In genomic region chr11:23497718-23498509, GRCm38 (mm10) we compare ENCODE assay signal across 7 mouse cellular contexts. TPM values are rescaled to one million over a fixed set of nuclear protein-coding genes. Genes with fewer than 3 reads are reported as not detected.
DNase-seq lines count a peak whose midpoint lies in the region; ATAC-seq and TF ChIP-seq lines count a peak whose summit lies in the region.

Gene Ahsa2 (minus strand): TSS chr11:23498030.

- peaks cover 17% of the 10 kb centered on the region for H3K36me3 ChIP-seq in intestine, postnatal 0 days (ENCODE audit: control insufficient read depth, insufficient read depth)
- H3K36me3 ChIP-seq in midbrain, embryonic 12.5 days, result peaks cover 33% of the 10 kb centered on the region
- peaks cover 12% of the 10 kb centered on the region for H3K36me3 ChIP-seq in small intestine, adult 2 months (ENCODE audit: control insufficient read depth, insufficient read depth, low read length)

- peak; percentile 99 for DNase-seq in adrenal gland, adult 2 months
- peak; percentile 96 for DNase-seq in embryo, embryonic 11.5 days (ENCODE audit: low read depth, low spot score)
- peak; percentile 94 to 97 for DNase-seq in gastrocnemius, postnatal 4 days (ENCODE audit: low spot score in 2 of 2)
- DNase-seq in left cerebral cortex, postnatal 4 days, result peak; percentile 99

- H3K9ac ChIP-seq in intestine, postnatal 0 days (ENCODE audit: low read depth, low read length), result peak within 1 kb of the TSS; percentile 86
- H3K9ac ChIP-seq in midbrain, embryonic 12.5 days (replicated peaks), result peak within 1 kb of the TSS; percentile 90

- intact Hi-C loops in left cerebral cortex, postnatal 4 days (cut with DNase I), result loop anchor here (5.0 kb wide), 1 partner anchor 69 kb away; no protein-coding TSS in a partner anchor

- H3K27ac ChIP-seq in intestine, postnatal 0 days (ENCODE audit: low read depth, low read length), result peak within 1 kb of the TSS; percentile 84
- peak within 1 kb of the TSS; percentile 97 for H3K27ac ChIP-seq in midbrain, embryonic 12.5 days (replicated peaks)
- peak within 1 kb of the TSS; percentile 60 for H3K27ac ChIP-seq in small intestine, adult 2 months (ENCODE audit: insufficient read depth, low read depth, low read length)

- H3K4me3 ChIP-seq in intestine, postnatal 0 days (ENCODE audit: low read depth, low read length), result peak within 1 kb of the TSS; percentile 75
- peak within 1 kb of the TSS; percentile 81 for H3K4me3 ChIP-seq in midbrain, embryonic 12.5 days
- peak within 1 kb of the TSS; percentile 78 for H3K4me3 ChIP-seq in small intestine, adult 2 months (ENCODE audit: low read depth, low read length)

- 0 out of 2 replicates have a peak, but pooled peaks cover 10% of the 10 kb centered on the region for H3K4me1 ChIP-seq in intestine, postnatal 0 days (replicated peaks; ENCODE audit: control insufficient read depth, insufficient read depth, low read length)
- peaks cover 22% of the 10 kb centered on the region for H3K4me1 ChIP-seq in midbrain, embryonic 12.5 days
- peaks cover 16% of the 10 kb centered on the region; the same call in 1 of the 2 replicates for H3K4me1 ChIP-seq in small intestine, adult 2 months (ENCODE audit: control insufficient read depth, insufficient read depth, insufficient read length, low read length)

- H3K27me3 ChIP-seq in intestine, postnatal 0 days (replicated peaks; ENCODE audit: control insufficient read depth, insufficient read depth, low read length), result no peaks in the 10 kb centered on the region
- H3K27me3 ChIP-seq in midbrain, embryonic 12.5 days, result no peaks in the 10 kb centered on the region
- no peaks in the 10 kb centered on the region for H3K27me3 ChIP-seq in small intestine, adult 2 months (ENCODE audit: control insufficient read depth, insufficient read depth, low read length)

- peak; percentile 97 for ATAC-seq in intestine, postnatal 0 days
- peak; percentile 95 for ATAC-seq in midbrain, embryonic 12.5 days (ENCODE audit: low FRiP score, low read depth)

- H3K4me2 ChIP-seq in intestine, postnatal 0 days (replicated peaks; ENCODE audit: low read depth), result peak within 1 kb of the TSS; percentile 64
- H3K4me2 ChIP-seq in midbrain, embryonic 12.5 days (replicated peaks), result peak within 1 kb of the TSS; percentile 87

- WGBS in intestine, postnatal 0 days, result 1% methylated on average over 59 of the region's 66 CpGs
- WGBS in midbrain, embryonic 12.5 days, result under 1% methylated on average over 66 of the region's 66 CpGs
- under 1% methylated on average over 63 of the region's 66 CpGs for WGBS in small intestine, adult 2 months

- TF ChIP-seq POLR2A in small intestine, adult 2 months (IDR thresholded peaks at IDR 0.05; ENCODE audit: low read depth, low read length), result peak; percentile 78

- no peak; the same call in 1 of the 2 replicates for TF ChIP-seq CTCF in intestine, postnatal 0 days (IDR thresholded peaks at IDR 0.05; ENCODE audit: low read depth)
- TF ChIP-seq CTCF in small intestine, adult 2 months (IDR thresholded peaks at IDR 0.05; ENCODE audit: extremely low read depth, insufficient read length, insufficient replicate concordance, low read depth, low read length), result no peak

- H3K9me3 ChIP-seq in intestine, postnatal 0 days (ENCODE audit: control insufficient read depth), result no peaks in the 10 kb centered on the region
- no peaks in the 10 kb centered on the region for H3K9me3 ChIP-seq in midbrain, embryonic 12.5 days

RNA-seq across cellular contexts. Expression of gene Ahsa2, which starts in this region (rescaled TPM):
- total RNA-seq in adrenal gland, adult 2 months (2021), result 100 to 1,000 TPM in 1 of 2 experiments, 10 to 100 TPM in 1; 61.0 to 120 TPM
- 7.7 and 8.0 TPM in 2 replicates for polyA plus RNA-seq in adrenal gland, adult 2 months (2012; rRNA removed)
- total RNA-seq in gastrocnemius, postnatal 4 days (2021), result 10 to 100 TPM; 47.3 to 48.4 TPM
- polyA plus RNA-seq in intestine, postnatal 0 days (2015; fragmentation: Nextera tagmentation; extraction: Ambion mirVana), result 25.7 and 26.1 TPM in 2 replicates
- 100 to 1,000 TPM; 105 to 114 TPM for total RNA-seq in left cerebral cortex, postnatal 4 days (2021)
- 149 and 166 TPM in 2 replicates for polyA plus RNA-seq in midbrain, embryonic 12.5 days (2016; fragmentation: Nextera tagmentation; extraction: Ambion mirVana)
- polyA plus RNA-seq in small intestine, adult 2 months (2012; rRNA removed), result 7.1 TPM in 2 replicates

Comparison
In these comparisons a context has a peak if more than half of its experiments do, and no peak if none do; other contexts are left out.
1. Peak in every context shown above with its lines: DNase-seq, ATAC-seq, H3K4me3 ChIP-seq and H3K27ac ChIP-seq.